Mouse (Mus musculus): ENCODE measurements around the gene Abraxas1.

The Abraxas1 gene

DNA sequence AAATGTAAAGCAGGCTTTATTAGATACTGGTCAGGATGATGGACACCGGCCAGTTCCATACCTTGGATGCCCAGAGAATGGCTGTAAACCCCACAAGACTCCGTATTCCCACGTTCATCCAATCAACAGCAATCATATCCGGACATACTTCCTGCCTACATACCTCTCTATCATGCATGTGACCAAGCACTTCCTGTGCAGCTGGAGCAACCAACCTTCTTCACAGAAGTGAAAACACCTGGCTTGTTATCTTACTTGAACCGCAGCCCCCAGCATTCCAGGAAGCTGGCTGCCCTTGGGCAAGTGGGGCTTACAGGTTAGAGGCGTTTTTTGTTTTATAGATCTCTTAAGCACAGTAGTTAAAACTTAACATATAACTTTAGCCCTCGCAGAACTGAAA lies 2.1 kb upstream of the Abraxas1 start:
- DNase-seq (ENCODE audit: low read depth, low spot score) = no peak

DNA sequence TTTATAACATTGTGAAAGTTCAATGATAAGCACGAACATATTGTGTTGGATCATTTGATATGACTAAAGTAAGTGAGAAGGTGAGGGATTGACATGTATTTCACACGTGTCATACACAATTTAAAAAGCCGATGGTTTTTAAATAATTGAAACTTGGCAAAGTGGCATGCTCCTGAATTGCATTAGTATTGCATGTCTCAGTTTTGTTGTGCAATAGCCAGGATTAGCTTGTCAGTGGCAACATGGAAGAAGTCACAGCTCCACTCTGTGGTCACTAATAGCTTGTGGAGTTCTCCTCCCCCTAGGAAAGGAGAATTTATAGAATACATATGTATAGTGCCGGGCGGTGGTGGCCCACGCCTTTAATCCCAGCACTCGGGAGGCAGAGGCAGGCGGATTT lies 610 bp upstream of the Abraxas1 start:
- DNase-seq (ENCODE audit: low read depth, low spot score) = no peak

DNA sequence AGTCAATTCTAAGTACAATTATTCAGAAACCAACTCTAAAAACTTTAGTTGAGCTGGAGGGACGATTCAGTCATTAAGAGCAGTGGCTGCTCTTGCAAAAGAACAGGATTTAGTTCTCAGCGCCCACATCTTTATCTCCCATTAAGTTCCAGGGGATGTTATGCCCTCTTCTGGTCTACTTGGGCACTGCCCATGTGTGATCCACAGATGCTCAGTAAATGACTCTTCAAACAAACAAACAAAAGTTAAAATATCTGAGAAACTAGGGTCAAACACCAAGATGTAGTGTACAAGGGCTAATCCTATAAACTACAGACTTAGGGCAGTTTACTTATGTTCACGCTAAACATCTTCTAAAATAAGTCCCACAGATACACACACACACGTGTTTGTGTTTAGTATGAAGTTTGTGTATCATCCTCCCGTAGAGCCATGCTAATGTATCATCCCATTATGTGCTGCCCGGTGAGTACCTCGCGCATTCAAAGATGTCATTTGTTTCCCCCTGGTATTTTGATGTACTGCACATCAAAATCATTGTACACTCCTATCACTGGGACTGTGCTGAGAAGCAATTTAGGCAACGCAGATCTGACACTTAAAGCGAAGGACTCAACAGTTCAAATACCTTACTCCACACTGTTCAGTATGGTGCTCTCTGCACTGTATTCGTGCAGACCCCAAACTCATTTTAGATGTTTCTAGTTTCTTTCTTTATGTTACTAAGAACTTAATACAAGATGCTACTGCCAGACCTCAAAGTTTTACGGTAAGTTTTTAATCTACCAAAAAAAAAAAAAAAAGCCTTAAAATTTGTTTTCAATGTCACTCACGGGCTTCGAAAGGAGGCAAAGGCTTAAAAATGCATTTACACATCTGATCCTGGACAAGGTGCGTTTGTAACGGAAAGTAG lies 941 bp downstream of the Abraxas1 start:
- DNase-seq (ENCODE audit: low read depth, low spot score) = no peak

DNA sequence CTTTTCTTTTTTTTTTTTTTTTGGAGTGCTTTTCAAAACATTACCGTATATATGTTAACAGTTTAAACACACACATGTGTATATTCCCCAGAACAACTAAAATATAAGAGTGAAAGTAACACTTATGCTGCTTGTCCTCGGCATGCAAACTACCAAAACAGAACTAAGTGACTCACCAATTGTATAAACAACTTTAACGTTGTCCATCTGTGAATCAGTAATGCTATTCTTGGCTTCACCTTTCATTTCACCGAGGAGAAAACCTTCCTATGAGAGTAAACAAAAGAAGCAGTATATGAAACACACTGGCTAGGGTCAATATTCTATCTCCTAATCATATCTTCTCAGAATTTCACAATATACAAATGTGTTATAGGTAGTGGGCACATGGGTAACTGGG lies 2.4 kb downstream of the Abraxas1 start:
- DNase-seq (ENCODE audit: low read depth, low spot score) = no peak

DNA sequence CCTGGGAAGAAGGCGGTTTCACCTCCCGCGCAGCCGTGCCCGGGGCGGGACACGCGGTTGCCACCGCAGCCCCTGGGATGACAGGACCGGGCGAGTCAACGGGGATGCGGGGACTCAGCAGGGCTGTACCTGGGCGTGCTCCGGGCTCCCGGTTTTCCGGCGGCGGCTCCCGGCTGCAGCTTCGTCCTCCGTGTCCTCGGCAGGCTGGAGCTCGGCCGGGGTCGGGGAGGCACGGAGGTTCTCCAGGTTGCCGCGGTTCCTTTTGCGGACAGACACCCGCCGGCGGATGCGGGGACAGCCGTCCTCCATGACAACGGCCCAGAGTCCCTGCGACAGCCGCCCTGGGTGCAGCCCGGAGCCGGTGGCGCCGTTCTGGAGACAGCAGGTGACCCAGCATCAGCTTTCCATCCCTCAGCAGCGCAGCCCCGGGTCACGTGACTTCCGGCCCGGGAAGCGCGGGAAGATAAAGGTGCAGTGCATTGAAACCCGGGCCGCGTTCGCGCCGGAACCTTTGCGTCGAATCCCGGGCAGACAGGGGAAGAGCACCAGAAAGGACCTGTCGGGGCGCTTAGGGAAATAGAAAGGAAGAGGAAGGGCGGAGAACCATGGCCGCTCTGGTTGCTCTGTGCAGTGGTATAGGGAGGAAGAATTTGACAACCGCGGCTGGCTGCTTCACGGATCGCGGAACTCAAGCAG lies 22.5 kb downstream of the Abraxas1 start, which contains the start of the genes Helq and Mrps18c:
Helq (minus strand) TSS at position 434 of the 696 bp plus-strand sequence.
Mrps18c (plus strand) TSS at position 463 of the 696 bp plus-strand sequence.
- DNase-seq (ENCODE audit: low read depth, low spot score) = peak; percentile 90

DNA sequence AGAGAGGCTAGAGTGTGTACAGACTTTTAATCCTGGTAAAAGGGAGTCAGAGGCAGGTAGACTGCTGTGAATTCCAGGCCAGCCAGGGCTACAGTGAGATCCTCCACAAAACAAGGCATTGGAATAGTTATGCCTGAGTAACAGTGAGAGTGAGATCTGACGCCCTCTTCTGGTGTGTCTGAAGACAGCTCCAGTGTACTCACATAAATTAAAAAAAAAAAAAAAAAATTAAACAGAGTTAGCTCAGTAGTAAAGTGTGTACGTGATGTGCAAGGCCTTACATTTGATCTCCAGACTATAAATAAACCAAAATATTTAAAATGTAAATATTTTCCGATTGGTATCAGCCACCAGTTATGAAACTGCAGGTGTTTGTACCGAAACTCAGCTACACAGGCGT lies 26.7 kb downstream of the Abraxas1 start:
- no peak for DNase-seq (ENCODE audit: low read depth, low spot score)

DNA sequence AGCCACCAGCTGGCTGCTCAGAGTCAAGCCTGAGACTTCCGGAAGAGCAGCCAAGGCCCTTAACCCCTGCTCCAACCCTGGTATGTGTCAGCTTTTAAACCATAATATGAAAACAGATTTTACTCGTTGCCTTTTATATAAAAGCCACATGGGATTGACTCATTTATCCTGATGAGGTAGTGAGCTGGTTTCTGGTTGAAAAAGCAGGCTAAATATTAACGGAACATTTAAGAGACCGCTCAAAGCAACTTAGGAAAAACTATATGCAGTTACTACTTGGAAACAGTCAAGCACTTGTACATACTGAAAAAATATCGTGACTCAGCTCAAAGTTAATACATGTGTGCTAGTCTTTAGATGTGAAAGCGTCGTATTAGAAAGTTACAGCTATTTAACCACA lies 28.5 kb downstream of the Abraxas1 start:
- DNase-seq (ENCODE audit: low read depth, low spot score) = no peak

DNA sequence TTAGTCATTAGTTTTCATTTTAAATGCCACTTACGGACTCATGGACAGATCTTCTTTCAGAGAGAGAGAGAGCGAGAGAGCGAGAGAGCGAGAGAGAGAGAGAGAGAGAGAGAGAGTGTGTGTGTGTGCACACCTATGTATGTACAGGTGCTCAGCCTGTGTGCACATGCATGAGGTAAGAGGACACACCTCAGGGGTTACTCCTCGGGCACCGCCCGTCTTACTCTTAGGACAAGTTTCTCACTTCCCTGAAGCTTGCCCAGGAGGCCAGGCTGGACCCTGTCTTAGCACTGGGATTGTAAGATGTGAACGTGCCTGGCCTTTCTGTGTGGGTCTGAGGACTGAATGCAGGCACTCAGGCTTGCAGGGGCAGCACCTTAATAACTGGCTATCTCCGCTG lies 33.2 kb downstream of the Abraxas1 start:
- no peak for DNase-seq (ENCODE audit: low read depth, low spot score)

DNA sequence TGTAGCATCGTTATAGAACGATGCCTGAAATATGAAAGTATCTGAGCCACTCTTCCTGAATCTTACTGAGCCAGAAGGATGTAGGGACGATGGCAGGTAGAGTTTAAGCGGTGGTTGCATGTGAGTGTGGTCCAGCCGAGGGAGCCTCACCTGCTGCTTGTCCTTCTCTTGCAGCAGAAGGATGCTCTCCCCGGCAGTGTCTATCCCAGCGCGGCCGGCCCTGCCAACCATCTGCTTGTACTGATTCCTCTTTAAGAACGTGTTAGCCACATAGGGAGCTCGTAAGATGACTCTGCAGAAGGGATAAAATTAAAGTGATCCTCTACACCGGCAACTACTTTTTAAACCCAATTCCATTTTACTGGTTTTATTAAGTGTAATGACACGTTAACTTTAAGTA lies 41.8 kb downstream of the Abraxas1 start:
- DNase-seq (ENCODE audit: low read depth, low spot score) = no peak

DNA sequence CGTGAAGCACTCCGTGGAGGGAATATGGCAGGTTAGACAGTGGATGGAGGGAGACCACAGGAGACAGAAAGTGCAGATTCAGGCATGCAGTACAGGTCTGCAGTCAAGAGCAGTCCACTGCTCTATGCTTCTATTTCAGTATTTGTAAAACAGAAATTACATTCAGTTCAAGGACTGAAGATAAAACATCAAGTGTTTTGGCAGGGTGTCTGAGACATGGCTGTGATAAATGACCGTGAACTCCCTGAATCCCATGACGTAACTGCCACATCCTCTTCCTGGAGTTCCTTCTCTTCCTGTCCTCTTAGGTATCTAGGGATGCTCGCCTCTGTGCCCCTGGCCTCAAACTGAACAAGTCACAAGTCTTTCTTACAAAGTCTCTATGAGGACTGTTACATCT lies 43.9 kb downstream of the Abraxas1 start:
- no peak for DNase-seq (ENCODE audit: low read depth, low spot score)

DNA sequence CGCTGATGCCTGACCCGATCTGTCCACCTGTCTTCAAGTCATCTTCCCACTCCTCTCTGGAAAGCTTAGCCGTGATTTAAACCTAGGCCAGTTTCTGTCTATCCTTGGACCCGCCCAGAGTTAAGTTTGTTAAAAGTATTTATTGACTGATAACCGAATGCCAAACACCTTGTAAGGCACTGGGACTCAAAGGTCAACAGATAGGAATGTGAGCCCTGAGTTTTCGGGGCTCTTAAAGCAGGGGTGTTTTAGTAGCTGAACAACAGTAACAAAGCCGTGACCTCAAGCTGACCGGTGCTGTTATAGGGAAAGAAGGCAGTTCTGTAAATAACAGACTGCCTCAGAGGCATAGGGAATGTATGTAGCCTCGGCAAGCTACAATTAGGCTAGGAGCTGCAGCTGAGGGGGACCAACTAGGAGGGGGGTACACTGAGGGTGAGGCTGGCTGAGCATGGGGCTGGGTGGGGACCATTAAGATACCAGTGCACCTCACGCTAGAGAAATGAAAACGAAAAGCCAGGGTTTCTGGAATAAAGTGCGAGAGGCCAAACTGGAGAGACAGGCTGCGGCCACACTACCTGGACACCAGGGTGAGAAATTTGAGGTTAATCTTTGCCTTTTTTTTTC lies 44.9 kb downstream of the Abraxas1 start:
- DNase-seq (ENCODE audit: low read depth, low spot score) = no peak

DNA sequence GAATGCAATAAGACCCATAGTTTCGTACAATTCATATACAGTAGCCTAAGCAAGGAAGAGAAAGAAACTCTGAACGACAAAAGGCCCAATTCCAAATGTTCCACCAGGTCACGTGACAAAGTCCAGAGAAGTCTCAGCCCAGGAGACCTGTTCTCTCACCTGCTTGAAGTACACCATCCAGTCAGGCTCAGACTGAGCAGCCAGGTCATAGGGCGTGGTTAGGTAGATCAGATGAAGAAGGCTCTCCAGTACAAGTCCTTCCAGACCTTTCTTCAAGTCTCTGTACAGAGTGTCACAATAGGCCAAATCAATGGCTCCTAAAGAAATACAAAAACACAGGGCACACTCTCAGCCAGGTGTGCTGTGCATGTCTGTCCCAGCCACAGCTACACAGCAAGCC lies 49.2 kb downstream of the Abraxas1 start:
- no peak for DNase-seq (ENCODE audit: low read depth, low spot score)

DNA sequence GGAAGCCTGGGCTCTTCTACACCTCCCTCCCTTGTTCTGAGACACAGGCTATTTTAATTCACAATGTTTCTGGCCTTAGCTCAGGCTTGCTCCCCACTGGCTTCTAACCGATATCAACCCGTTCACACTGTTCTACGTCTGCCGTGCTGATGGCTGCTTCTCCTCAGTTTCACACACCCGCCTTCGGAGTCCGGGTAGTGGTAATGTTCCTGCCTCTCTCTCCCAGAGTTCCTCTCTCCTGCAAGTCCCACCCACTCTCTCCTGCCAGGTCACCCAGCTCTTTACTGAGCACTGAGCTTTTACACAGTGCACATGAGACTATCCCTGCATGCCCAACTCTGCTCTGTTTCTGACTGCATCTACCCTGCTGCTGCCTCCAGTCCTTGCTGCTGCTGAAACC lies 54.7 kb downstream of the Abraxas1 start:
- peak; percentile 35 for DNase-seq (ENCODE audit: low read depth, low spot score)

DNA sequence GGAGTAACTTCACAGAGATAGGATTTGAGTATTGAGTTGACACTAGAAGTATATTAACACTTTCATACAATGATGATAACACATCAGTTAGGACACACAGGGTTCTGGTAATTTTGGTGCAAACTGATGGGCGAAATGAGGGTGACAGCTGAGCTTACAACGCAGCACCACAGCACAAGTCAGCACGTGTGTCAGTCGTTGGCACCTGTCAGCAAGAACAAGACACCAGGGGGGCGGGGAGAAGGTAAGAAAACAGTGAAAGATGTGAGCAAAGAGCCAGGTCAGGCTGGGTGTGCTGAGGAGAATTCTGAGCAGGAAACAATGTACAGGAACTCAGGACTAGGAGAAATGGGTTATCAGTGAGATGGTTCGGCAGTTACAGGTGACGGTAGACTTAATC lies 59.0 kb downstream of the Abraxas1 start:
- DNase-seq (ENCODE audit: low read depth, low spot score) = no peak

DNA sequence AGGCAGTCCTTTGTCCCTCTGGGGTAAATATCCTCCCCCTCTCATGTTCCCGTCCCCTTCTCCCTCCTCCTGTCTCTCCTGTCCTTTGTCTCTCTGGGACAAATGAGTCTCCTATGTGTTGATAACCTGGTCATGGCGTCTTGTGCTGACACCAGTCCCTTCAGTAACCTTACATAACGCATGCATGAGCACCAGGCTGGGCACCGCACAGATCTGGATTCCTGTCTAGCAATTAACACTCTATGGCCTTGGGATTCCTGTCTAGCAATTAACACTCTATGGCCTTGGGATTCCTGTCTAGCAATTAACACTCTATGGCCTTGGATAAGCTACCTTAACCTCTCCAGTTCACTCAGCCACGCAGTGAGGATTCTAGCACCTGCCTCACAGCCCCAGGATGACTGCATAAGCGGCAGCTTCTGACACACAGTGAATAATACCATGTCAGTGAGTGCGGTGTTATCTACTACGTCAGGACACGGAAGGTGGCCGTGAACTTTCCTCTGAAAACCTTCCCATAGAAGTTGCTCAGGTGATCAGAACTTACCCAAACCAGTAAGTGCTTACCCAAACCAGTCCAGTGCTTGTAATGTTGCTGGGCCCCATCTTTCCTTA lies 60.6 kb downstream of the Abraxas1 start:
- DNase-seq (ENCODE audit: low read depth, low spot score) = no peak

DNA sequence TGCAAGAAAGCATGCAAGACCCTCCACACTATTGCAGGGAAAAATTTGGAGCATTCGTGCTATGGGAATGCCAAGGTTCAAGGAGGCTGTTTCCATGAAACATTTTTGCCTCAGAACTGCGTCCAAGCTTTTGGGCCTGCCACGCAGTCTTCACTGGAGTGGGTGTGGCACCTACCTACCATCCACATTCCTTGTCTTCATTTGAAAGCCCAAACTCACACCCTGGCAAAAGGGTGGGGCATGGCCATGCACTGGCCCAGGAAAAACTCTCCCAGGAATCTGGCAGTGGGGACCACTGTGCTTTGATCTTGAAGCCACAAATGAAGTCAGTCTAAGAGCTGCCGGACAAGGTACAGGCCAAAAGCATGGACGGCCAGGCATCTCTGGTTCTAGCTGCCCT lies 62.6 kb downstream of the Abraxas1 start:
- no peak for DNase-seq (ENCODE audit: low read depth, low spot score)

All from telencephalon, adult 2 months (tissue).